Mouse (Mus musculus): ENCODE data around the gene Iffo2.

Iffo2 gene

DNA sequence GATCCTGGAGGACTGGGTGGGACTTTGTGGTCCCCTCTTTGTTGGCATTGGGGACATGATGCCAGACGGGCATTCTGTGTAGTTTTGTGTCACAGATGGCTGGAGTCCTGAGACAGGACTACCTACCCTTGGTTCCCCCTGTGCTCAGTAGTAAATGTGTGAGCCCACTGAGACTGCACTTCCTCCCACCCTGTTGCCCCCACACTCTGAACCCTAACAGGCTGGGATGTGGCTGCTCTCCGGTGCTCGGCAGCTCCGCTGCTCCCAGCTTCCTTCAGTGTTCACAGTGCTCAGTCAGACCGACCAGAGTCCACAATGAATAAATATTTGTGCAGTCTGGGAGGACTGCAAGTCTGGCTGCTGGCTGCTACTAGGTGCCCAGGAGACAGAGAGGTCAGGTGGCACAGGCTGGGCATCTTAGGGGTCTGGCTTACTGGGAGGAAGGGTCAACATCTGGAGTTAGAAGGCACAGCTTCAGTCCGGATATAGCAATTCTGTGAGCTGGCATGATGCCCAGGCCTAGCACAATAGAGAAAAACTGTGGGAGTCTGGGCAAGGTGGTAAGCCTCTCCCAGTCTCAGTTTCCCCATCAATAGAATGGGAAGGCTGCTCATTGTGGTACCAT lies 51.2 kb downstream of the Iffo2 start:
- DNase-seq (ENCODE audit: low read depth, low spot score): no peak

DNA sequence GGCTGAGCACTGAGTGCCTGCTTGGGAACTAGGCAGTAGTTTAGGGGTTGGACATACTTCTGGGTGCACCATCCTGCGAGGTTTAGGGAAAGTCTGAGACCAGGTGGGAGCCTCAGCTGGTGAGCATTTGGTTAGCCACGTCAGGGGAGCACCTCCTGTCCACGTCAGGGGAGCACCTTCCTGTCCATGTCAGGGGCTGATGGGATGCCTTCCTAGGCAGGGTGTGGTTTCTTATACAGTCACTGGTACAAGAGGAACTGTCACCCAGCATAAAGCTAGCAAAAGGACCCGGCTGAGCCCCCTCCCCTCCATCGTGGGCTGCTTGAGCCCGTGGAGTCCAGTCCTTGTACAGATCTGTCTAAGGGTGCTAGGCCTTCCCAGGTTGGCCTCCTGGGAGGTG lies 52.0 kb downstream of the Iffo2 start:
- DNase-seq (ENCODE audit: low read depth, low spot score): no peak

DNA sequence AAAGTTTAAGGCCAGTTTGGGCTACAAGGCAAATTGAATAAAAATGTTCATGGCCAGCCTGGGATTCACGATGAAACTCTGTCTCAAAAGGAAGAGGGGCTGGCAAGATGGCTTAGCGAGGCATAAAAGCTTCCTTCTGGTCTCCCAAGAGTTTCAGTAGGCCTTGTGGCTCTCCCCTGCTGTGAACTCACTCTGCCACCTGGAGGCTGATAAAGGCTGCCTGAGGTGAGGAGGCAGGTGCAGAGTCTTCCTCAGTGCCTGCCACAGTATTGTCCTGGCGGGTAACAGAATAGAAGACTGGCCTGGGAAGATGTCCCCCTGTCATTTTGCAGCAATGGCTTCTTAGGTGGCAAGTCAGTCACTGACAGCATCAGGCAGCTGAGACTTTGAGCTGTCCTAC lies 52.6 kb downstream of the Iffo2 start:
- DNase-seq (ENCODE audit: low read depth, low spot score): no peak

DNA sequence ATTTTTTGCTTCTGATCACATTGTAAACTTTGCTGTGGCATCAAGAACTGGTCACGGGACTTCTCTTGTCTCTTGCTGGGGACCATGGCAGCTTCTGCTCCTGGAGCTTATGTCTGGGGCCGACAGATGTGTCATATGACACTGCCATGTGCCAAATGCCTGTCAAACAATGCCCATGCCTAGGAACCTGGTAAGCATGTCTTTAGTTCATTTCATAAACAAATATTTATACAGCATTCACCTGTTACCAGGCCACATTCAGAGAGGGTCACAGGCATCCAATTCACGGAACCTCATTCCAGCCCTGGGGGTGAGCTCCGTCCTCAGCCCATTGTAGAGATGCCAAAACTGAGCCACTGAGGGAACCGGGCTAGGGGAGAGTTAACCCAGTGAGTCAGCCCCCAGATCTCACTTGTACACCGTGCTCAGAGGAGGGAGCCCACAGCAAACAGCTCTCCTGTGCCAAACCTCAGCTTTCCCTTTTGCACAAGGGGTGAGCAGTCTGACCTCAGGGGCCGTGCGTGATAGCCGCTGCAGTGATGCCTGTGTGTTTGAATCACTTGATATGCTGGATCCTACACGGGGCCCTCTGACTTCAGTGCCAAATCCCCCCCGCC lies 53.4 kb downstream of the Iffo2 start:
- DNase-seq (ENCODE audit: low read depth, low spot score): no peak

DNA sequence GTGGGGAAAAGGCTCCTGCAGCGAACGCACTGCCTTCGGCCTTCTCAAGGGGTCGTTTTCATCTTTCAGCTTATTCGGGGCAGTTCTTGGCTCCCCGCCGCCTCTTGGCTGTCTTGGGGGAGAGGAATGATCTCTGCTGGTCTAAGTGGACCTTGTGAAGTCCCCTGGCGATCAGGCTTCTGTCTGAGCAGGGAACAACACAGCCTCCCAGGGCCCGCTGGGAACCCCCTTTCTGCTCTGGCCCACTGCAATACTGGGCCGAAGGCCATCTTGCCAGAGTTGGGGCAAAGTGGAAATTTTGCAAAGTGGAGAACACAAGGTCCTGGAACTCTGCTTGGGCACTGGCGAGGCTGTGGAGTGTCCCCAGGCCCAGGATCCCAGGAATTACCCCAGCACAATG lies 54.4 kb downstream of the Iffo2 start:
- DNase-seq (ENCODE audit: low read depth, low spot score): no peak

DNA sequence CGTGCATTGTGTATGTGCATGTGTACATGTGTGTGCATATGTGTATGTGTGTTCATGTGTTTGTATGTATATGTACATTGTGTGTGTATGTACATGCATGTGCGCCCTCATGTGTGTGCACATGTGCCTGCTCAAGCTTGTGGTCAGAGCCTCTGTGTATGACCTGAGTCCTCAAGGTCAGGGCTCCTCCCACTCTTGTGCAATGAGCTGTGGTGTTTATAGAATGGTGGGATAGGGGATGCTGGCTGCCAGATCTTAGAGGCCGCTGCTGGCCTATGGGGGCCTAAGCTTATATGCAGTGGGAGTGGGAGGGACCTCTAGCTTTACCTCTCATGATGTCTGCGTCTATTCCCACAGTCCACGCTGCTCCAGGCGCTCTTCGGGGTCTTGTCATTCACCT lies 55.4 kb downstream of the Iffo2 start:
- no peak for DNase-seq (ENCODE audit: low read depth, low spot score)

DNA sequence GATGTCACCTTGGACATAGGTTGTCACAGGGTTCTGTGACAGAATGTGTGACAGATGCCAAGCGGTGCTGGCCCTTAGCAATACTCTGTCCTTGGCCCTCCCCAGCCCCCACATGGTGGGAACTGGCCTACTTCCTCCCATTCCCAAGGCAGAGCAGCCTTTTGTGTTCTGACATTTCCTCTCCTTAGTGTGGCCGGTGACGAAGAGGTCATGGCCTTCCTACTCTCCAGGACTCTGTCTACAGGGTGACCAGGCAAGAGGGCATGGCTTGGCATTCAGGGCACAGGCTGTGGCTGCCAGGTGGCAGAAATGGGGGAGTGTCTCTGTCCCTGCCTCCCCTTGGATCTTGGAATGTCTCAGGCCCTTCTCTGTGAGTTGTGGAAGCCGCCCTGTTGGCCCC lies 57.0 kb downstream of the Iffo2 start:
- DNase-seq (ENCODE audit: low read depth, low spot score): no peak

DNA sequence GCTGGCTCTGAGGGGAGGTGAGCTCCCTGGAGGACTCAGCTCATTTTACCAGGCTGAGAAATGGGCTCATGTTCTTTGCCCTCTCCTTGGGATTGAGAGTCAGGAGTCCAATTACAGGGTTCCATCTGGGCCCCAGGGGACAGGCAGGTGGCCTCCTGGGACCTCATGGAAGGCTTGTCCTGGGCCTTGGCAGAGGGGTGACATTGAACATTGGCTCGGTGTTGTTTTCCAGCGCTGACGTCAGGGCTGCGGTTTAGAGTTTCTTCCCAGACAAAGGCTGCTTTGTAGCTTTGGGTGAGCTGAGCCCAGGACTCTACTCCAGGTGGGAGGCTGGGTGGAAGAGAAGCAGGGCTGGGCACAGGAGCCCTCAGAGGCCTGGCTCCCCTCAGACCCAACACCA lies 57.4 kb downstream of the Iffo2 start:
- no peak for DNase-seq (ENCODE audit: low read depth, low spot score)

DNA sequence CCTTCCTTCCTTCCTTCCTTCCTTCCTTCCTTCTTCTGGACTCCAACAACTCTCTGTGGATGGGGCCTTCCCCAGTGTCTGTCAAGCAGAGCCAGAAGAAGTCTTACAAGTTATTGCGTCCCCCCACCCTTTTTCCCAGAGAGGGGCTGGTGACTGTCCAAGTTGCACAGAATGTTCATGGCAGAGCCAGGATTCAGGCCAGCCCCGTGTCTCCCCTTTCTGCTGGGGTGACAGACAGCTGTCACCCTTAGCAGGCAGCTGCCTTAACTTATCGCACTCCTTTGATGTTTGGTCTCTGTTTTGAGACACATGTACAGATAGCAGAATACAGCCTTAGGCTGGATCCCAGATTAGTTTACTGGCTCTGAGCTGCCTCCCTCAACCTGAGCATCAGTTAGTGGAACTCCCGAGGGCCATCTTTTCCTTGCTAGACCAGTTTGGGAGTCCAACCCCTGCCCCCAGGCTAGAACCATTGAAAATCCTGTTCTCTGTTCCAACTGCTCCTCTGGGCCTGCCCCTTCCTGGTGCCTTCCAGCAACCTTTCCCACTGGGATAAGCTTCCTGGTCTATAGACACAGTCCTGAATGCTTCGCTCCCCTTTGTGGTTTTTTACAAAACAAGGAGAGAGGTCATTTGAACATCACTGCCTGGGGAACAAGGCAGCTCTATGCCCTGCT lies 59.1 kb downstream of the Iffo2 start:
- no peak for DNase-seq (ENCODE audit: low read depth, low spot score)

DNA sequence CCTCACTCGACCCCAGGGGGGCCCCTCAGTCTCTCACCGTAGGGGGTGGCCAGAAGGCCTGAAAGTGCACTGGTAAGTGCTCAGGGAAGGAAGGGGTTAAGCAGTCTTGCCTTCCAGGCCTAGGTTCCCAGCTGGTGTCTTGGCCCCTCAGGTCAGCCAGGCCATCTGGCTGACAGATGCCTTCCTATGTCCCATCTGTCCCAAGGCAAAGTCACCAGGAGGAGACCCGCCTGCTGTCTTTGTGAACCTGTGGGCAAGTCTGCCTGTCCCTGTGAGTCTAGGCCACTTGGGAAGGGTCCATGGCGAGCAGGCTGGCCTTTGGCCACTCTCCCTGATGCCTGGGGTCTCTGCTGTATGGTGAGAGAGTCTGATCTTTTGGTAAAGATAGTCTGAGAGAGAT lies 60.1 kb downstream of the Iffo2 start:
- no peak for DNase-seq (ENCODE audit: low read depth, low spot score)

DNA sequence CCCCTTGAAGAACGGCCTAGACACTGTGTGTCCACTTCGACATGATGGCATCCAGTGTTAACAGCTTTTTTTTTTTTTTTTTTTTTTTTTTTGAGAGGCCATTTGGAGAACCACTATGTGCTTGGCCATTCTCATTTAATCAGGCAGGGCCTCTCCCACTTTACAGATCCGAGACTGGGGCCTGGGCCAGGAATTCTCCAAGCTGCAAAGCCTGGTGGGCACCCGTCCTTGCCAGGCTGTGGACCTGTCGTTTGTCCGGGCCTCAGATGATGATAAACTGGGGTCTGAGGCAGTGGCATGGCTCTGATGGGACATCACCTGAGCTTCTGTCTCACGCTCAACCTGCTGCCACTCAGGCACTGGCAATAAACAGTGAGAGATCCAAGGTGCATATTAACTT lies 62.5 kb downstream of the Iffo2 start:
- DNase-seq (ENCODE audit: low read depth, low spot score): no peak

DNA sequence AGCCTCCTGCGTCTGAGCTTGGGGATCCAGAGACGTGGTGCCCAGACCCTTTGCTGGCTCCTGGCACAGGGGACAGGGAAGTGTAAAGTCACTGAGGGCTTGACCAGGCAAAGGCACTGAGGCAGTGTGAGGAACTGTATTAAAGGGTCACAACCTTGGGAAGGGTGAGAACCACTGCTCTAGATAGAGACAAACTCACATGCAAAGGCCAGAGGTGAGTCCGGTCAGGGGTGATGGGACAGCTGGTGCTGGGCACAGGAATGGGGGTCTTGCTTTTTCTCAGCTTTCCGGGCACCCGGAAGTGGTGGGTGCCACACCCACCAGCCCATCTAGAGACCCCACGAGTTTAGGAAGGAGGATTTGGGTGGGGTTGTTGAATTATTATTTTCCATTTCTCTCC lies 63.0 kb downstream of the Iffo2 start:
- DNase-seq (ENCODE audit: low read depth, low spot score): no peak

DNA sequence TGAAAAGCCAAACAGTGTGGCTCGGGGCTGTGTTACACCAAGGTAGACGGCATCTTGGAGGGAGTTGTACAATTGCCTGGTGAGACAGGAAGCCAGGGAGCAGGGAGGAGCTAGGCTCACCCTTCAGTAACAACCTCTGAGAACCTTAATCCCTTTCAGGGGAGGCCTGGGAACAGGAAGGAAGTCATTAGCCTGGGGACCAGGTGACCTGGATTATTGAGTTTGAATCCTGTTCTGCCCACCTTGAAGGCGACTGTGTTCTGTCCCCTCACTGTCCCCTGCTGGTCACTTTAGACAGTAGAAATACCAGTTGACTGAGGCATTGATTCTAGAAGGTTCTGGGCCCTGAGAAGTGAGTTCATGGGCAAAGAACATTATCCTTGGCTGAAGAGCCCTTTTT lies 63.7 kb downstream of the Iffo2 start:
- peak; percentile 61 for DNase-seq (ENCODE audit: low read depth, low spot score)

DNA sequence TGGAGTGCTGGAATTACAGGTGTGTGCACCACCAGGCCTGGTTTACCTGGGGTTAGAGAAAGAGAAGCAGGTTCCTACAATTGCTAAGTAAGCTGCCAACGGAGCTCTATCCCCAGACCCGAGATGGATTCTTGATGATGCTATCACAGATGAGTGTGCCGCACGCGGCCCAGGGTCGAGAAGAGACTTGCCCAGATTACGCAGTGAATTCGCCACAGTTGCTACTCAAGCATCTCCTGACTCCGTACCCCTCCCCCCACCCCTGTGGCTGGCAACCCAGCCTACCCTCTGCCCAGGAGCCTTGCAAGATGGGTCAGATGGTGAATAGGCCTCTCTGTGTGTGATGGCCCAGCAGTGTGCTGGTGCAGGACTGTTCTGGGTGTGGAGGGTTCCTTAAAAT lies 66.4 kb downstream of the Iffo2 start:
- peak; percentile 48 for DNase-seq (ENCODE audit: low read depth, low spot score)

DNA sequence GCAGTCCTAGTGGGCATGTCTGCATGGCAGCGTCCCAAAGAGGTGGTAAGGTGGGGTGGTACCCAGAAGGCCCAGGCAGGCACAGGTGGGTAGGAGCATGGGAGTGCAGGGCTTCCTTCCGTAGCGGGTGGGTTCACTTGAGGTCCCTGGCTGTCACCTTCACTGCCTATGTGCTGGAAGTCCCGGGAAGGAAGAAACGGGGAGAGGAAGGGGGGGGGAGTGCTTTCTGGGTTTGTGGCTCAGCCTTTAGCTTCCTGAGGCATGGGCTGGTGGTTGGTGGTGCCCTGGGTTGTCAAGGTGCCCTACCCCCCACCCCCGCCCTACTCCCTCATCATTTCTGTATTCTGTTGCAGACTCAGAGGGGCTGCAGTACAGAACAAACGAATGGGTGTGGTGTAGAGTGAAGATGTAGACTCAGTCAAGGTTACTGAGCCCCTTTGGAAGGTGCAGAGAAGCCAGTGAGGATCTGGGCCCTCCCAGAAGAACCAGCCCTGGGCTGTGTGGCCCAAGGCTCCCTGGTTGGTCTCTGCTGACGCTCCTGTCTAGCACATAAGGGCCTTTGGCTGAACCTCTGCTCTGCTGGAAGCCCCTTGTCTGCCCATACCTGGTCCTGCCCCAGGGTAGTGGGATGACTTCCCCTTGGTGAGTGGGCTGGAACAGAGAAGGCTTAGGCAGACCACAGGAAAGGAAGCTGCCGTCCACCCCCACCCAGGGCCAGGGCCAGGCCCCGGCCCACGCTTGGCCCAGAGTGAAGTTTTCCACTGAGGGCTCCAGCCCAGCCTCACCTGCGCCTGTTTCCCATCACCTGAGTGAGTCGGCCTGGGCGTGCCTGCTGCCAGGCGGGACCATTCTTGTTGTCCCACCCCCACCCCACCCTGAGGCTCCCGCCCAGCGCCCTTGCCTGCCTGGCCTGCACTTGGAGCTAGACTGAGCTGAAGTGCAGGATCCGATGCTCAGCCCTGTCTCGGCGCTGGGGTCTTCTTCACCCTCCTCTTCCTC lies 67.2 kb downstream of the Iffo2 start:
- DNase-seq (ENCODE audit: low read depth, low spot score): peak; percentile 77

DNA sequence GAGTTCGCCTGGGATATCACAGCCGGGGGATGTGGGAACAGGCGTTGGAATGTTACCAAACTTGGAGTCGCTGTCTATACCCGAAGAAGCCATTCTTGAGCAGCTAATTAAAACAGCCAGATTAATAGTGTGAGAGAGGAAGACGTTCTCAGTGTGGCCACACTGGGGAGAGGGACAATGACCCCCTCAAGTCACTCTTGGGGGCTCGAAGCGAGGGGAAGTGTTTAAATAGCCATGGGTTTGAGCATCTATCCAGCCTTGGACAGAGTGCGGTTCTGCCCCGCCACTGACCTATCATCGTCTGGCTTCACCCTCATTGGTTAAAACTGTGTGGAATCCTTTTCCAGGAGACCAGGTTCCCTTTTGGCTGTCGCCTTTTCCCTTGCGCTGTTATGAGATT lies 68.0 kb downstream of the Iffo2 start:
- DNase-seq (ENCODE audit: low read depth, low spot score): no peak

DNA sequence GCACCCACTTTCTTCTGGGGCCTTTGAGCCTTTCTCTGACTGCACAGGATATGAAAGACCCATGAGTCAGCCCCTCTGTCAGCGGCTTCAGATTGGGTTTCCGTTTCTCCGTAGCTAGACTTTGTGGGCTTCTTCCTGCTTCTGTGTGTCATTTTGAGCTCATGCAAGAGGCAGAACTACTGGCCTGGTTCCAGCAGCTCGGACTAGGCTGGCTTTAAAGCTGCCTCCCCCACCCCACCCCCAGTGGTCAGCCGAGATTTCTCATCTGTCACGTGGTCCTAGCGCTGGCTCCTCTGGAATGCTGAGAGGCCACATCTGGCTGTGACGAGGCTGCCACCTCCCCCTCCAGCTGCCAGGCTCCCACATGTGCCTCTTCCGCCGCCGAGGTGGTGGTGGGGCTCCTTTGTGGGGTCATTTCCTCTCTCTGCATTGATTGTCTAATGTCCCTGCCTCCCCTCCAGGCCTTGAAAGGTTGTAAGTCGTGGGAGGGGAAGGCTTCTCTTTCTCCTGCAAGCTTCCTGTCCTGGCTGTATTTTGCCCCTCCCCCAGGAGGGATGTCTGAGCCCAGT lies 68.7 kb downstream of the Iffo2 start:
- DNase-seq (ENCODE audit: low read depth, low spot score): peak; percentile 97

DNA sequence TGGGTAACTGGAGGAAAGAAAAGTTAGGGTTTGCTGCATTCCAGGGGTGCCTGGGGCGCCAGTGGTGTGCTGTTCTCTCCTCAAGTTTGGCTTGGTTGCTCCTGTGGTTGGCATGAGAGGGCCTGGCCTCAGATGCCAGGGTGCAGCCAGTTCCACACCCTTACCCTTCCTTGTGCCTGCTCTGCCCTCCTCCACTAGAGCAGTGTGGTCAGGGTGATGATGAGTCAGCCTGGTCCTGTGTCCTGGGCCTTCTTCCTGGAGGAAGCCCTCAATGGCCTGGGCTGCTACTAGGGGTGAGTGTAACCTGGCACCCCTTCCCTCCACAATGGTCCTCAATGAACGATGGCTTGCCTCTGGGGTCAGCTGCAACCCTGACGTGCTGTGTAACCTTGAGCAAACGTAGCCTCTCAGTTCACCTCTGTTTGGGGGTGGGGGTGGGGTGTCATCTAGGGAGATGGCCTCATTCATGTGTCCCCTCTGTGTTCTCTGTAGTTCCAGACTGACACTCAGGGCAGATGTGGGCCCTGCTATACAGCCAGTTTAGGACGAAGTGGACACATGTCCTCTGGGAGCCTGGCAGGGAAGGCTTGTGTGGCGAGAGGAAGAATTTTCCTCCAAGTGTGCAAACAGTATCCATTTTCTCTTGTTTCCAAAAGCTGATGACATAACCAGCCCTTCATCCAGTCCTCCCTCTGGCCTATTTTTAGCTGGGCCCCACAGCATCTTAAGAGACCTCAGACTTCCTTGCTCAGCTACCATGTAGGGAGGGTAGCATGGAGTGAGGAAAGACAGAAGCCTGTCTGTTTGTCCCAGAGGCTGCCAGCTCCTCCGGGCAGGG lies 71.4 kb downstream of the Iffo2 start:
- DNase-seq (ENCODE audit: low read depth, low spot score): no peak

DNA sequence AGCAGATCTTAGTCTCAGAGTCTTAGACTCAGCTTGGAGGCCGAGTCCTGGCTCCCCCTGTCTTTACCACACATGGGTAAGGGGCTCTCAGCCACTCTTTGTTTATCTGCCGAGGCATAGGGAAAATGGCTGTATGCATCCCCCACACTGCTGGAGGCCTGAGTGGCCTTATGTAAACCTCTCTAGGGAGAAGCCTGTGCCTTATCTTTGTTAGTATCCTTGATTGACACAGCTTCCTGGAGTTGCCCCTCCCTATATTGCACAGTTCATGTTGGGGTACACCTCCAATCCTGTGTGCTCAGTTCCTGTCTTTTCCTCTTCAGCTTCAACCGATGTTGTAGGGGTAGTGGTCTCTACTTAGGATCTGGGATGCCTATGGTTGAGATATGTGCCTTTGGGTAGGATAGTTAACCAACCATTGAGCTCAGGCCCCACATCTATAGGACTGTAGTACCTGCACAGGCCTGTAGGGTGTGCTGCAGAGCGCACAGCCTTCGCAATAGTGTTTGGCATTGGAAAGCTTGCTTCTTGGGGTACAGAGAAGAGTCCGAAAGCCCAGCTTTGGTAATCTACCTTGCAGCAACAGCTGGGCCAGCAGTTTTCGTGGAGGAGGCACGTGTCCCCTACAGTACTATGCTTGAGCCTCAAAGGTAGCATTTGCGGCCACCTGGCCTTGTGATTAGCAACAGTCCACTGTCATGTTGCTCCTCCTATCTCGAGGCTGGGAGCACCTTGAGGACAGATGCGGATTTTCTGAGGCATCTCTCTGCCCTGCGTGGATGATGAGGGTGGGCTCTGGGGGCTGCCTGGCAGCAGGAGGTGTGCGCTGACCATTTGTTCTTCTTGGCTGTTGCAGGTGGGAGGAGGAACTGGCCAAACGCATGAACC lies 72.3 kb downstream of the Iffo2 start, which contains the start of gene Gm21969:
TSS of gene Gm21969 (plus strand) at position 830 of the 888 bp plus-strand sequence.
- peak; percentile 70 for DNase-seq (ENCODE audit: low read depth, low spot score)

DNA sequence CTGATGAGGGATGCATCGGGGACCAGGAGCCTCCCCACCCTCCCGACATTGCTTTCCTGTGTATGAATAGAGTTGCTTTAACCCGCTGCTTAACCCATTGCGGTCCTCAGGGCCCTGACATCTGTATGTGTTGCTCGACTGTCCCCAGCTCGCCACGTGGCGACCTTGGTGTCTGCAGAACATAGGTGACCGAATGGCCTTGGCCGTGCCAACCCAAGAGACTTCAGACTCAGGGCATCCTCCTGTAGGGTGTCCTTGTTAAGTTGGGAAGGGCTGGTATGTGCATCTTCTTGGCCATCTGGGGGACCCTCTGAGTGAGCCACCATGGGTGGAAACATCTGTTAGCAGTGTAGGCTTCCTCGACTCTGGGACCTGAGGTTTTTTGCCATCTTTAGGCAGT lies 74.9 kb downstream of the Iffo2 start:
- DNase-seq (ENCODE audit: low read depth, low spot score): no peak

Data from ES-CJ7 (cell line).